ENCODE assay signal across 9 mouse cellular contexts in genomic region chr16:93006321-93006984, GRCm38 (mm10).
A peak's percentile ranks its signal among the peaks of the same experiment; 100 is the strongest.
DNase-seq lines count a peak whose midpoint lies in the region; ATAC-seq and TF ChIP-seq lines count a peak whose summit lies in the region.
"Had no signal": no experiment of that assay in that cellular context is flagged by ENCODE, and none has a peak within 500 bp of the region (broad histone marks: within the 10 kb centered on the region; RNA-seq: fewer than 3 reads in every experiment).

No protein-coding gene starts in this region.

- no peaks in the 10 kb centered on the region for H3K27me3 ChIP-seq in cerebellum, adult 2 months (ENCODE audit: control insufficient read depth, insufficient read depth, low read length)
- no peaks in the 10 kb centered on the region for H3K27me3 ChIP-seq in midbrain, embryonic 11.5 days (ENCODE audit: control insufficient read depth, insufficient read depth, low read length)

- TF ChIP-seq POLR2A in cerebellum, adult 2 months (IDR thresholded peaks at IDR 0.05; ENCODE audit: borderline replicate concordance, insufficient read depth, low read length), result no peak

- TF ChIP-seq CTCF in cerebellum, adult 2 months (IDR thresholded peaks at IDR 0.05; ENCODE audit: borderline replicate concordance, insufficient read depth, low read depth, low read length), result no peak

- H3K27ac ChIP-seq in cerebellum, adult 2 months (ENCODE audit: insufficient read depth, low read length), result no peak overlapping the region
- no peak overlapping the region for H3K27ac ChIP-seq in midbrain, embryonic 11.5 days (ENCODE audit: low read depth, low read length)

- no peaks in the 10 kb centered on the region; the same call in 1 of the 2 replicates for H3K4me1 ChIP-seq in cerebellum, adult 2 months (ENCODE audit: control insufficient read depth, insufficient read depth, low read length)
- 0 out of 2 replicates have a peak, but pooled peaks cover 5% of the 10 kb centered on the region for H3K4me1 ChIP-seq in midbrain, embryonic 11.5 days (ENCODE audit: control insufficient read depth, insufficient read depth, low read length)

- H3K9me3 ChIP-seq in midbrain, embryonic 11.5 days (ENCODE audit: control insufficient read depth, low read length), result no peaks in the 10 kb centered on the region

- H3K9ac ChIP-seq in midbrain, embryonic 11.5 days (ENCODE audit: low read length), result no peak overlapping the region

- H3K4me3 ChIP-seq in cerebellum, adult 2 months (replicated peaks; ENCODE audit: insufficient read depth, low read depth, low read length), result no peak overlapping the region
- H3K4me3 ChIP-seq in midbrain, embryonic 11.5 days (ENCODE audit: low read depth, low read length), result peak overlapping the region; percentile 3; the same call in 1 of the 2 replicates
- H3K4me3 ChIP-seq: erythroblast, embryonic 14.5 days had no signal

- H3K36me3 ChIP-seq in midbrain, embryonic 11.5 days (ENCODE audit: control insufficient read depth, insufficient read depth, low read length), result no peaks in the 10 kb centered on the region

- 29% methylated on average over 21 of the region's 21 CpGs for WGBS in cerebellum, adult 2 months
- 4% methylated on average over 21 of the region's 21 CpGs for WGBS in midbrain, embryonic 11.5 days

- peak; percentile 42 to 52 for DNase-seq in cerebellum, adult 2 months
- no peak for DNase-seq in cerebellum, adult 9-11 months
- DNase-seq in embryo, embryonic 11 days, result peak; percentile 57
- DNase-seq in heart, adult 8-10 months (ENCODE audit: low spot score), result peak; percentile 6
- DNase-seq in kidney, adult 8-10 months, result peak; percentile 11 to 31
- peak; percentile 87 for DNase-seq in midbrain, embryonic 11.5 days (ENCODE audit: low spot score, missing footprints)
- no peak for DNase-seq in MN1 (ENCODE audit: low spot score)

- no peak for ATAC-seq in midbrain, embryonic 11.5 days (ENCODE audit: low FRiP score)
- no peak for ATAC-seq in monocyte, adult 5-6 weeks (replicated peaks; ENCODE audit: insufficient number of reproducible peaks, low FRiP score, low TSS enrichment, poor library complexity, severe bottlenecking)

- peak overlapping the region; percentile 38 for H3K4me2 ChIP-seq in midbrain, embryonic 11.5 days

Comparison
In these comparisons a context has a peak if more than half of its experiments do, and no peak if none do; other contexts are left out.
1. DNase-seq: peak in cerebellum, adult 2 months (2 of 2), embryo, embryonic 11 days (single experiment), heart, adult 8-10 months (single experiment), kidney, adult 8-10 months (2 of 2) and midbrain, embryonic 11.5 days (single experiment); none in cerebellum, adult 9-11 months (single experiment) and MN1 (single experiment).